Mouse (Mus musculus) ES-E14 (cell line): ENCODE data around the gene Eya4.

ENCODE experiments used
- CHD2 ChIP-seq: IDR thresholded peaks from 2 replicates; pipeline ENCODE4 v1.6.1; 2014; ENCODE audit warnings: mild to moderate bottlenecking, low read depth, low read length, inconsistent platforms
- HCFC1 ChIP-seq: IDR thresholded peaks from 2 replicates; pipeline ENCODE4 v1.6.1; 2012; ENCODE audit warnings: low read length, inconsistent platforms, borderline replicate concordance; ENCODE audit not compliant: insufficient read depth
- MAFK ChIP-seq: IDR thresholded peaks from 2 replicates; pipeline ENCODE4 v1.6.1; 2014; ENCODE audit warnings: mild to moderate bottlenecking, low read depth, low read length, inconsistent platforms; ENCODE audit not compliant: insufficient read depth
- ZC3H11A ChIP-seq: IDR thresholded peaks from 2 replicates; pipeline ENCODE4 v1.6.1; 2012; ENCODE audit warnings: low read depth, mild to moderate bottlenecking, inconsistent platforms, low read length, borderline replicate concordance
- ZNF384 ChIP-seq: IDR thresholded peaks from 2 replicates; pipeline ENCODE4 v1.6.1; 2012; ENCODE audit warnings: low read depth, low read length, inconsistent platforms

DNA sequence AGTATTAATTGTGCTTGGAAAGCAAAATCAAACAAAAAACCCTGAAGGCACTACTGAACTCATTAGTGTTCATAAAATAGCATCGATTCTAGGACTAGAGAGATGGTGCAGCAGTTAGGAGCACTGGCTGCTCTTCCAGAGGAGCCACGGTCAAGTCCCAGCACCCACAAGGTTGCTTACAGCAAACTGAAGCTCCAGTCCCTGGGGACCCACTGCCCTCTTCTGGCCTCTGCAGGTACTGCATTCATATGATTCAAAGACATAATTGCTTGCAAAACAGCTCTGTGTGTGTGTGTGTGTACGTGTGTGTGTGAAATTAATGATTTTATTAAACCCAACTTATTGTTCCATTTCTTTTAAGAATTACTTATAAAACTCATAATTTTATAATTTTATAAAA, 200.2 kb downstream of the Eya4 start:
- TF ChIP-seq MAFK (no peak), ZC3H11A (peak; percentile 38; the same call in 1 of the 2 replicates), HCFC1 (no peak), ZNF384 (no peak), CHD2 (no peak)
